Mouse (Mus musculus) left cerebral cortex, adult 9 months (tissue): ENCODE results near the gene Aig1.

Source experiments
- DNase-seq, 2 experiments: peaks; one replicate each; pipeline ENCODE4 v3.0.0; 2022; ENCODE audit warnings: low spot score in 2 of 2

Gene Aig1

GRCm38 (mm10) chr10:13849205-13849604 is 19.6 kb downstream of the Aig1 start:
- DNase-seq: no peak

GRCm38 (mm10) chr10:13844864-13845263 is 23.9 kb downstream of the Aig1 start:
- DNase-seq: peak in 1 of 2 experiments; percentile 82

- no peak for DNase-seq
Observed at GRCm38 (mm10) chr10:13843746-13844145, 25.0 kb downstream of the Aig1 start.

GRCm38 (mm10) chr10:13842855-13843254 is 25.9 kb downstream of the Aig1 start:
- peak in 1 of 2 experiments; percentile 34 for DNase-seq

GRCm38 (mm10) chr10:13838511-13839126 is 30.2 kb downstream of the Aig1 start:
- no peak for DNase-seq

- no peak for DNase-seq
Observed at GRCm38 (mm10) chr10:13837709-13838456, 30.9 kb downstream of the Aig1 start.

- no peak for DNase-seq
Observed at GRCm38 (mm10) chr10:13836956-13837355, 31.8 kb downstream of the Aig1 start.

GRCm38 (mm10) chr10:13835737-13836475 is 32.9 kb downstream of the Aig1 start:
- no peak for DNase-seq

GRCm38 (mm10) chr10:13834056-13834455 is 34.7 kb downstream of the Aig1 start:
- no peak for DNase-seq

GRCm38 (mm10) chr10:13833066-13833566 is 35.7 kb downstream of the Aig1 start:
- no peak for DNase-seq

GRCm38 (mm10) chr10:13832546-13833033 is 36.2 kb downstream of the Aig1 start:
- peak in 1 of 2 experiments; percentile 32 for DNase-seq

GRCm38 (mm10) chr10:13827150-13827549 is 41.6 kb downstream of the Aig1 start:
- no peak for DNase-seq

- DNase-seq: no peak
Observed at GRCm38 (mm10) chr10:13813591-13813990, 55.2 kb downstream of the Aig1 start.

GRCm38 (mm10) chr10:13808291-13808690 is 60.5 kb downstream of the Aig1 start:
- no peak for DNase-seq

GRCm38 (mm10) chr10:13806806-13807205 is 62.0 kb downstream of the Aig1 start:
- DNase-seq: no peak

GRCm38 (mm10) chr10:13801296-13801695 is 67.5 kb downstream of the Aig1 start:
- DNase-seq: no peak

- DNase-seq: no peak
Observed at GRCm38 (mm10) chr10:13793458-13793857, 75.3 kb downstream of the Aig1 start.

GRCm38 (mm10) chr10:13792788-13793187 is 76.0 kb downstream of the Aig1 start:
- no peak for DNase-seq

- no peak for DNase-seq
Observed at GRCm38 (mm10) chr10:13789604-13790003, 79.2 kb downstream of the Aig1 start.

- no peak for DNase-seq
Observed at GRCm38 (mm10) chr10:13788057-13788456, 80.7 kb downstream of the Aig1 start.

GRCm38 (mm10) chr10:13782774-13783173 is 86.0 kb downstream of the Aig1 start:
- DNase-seq: peak in 1 of 2 experiments; percentile 45

- no peak for DNase-seq
Observed at GRCm38 (mm10) chr10:13782235-13782757, 86.5 kb downstream of the Aig1 start.
